Mouse (Mus musculus) cerebellum, postnatal 36 days (tissue): ENCODE measurements around the gene 4930579F01Rik.

Source experiments
- DNase-seq, 2 experiments: peaks; one replicate each; pipeline ENCODE4 v3.0.0; 2021 to 2022; ENCODE audit warnings: mixed read lengths in 2 of 2

The 4930579F01Rik gene

DNA sequence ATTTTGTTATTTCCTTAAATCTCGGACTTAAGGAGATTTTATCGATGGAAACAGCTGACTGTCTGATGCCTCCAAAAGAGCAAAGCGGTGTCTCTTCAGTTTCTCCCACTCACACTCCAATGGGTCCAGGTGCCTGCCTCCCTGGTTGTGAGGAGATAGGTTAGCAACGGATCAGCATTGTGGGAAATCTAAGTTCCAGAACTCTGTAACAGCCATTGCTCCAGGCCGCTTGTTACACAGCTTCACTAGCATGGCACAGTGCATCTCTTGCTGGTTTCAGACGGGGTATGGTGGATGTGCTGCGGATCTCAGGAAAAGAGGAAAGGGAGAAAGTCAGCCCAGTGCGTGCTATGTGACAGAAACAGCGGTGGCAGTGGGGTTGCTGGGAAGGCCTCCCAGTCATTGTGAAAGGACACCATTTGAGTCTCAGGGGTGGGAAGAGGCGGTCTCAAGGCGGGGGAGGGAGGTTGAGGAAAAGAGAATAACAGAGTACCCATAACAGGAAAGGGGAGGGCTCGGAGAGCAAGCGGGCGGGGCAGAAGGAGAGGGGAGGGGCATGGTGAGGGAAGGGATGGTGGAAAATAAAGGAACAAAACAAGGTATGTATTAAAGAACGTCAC, at the start of gene 4930579F01Rik:
Gene 4930579F01Rik (minus strand): TSS at position 143 of the 620 bp plus-strand sequence.
- no peak for DNase-seq

DNA sequence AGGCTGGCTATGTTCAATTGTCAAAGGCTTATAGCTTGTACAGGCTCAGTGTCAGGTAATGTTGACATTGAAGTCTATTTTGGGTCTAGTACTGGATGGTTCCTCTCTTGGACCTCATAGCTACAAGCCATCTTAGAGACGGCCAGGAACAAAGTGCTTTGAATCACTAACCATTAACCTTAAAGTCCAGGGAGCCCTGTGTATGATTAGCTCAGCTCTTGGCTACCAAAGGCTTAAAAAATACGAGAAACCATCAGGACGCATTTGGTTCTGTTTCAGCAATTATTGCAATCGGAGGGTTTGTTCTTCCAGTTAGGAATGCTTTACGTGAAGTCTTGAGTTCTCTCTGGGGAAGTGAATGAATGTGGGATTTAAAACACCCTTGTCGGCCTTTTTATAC, 49.3 kb upstream of the 4930579F01Rik start:
- no peak for DNase-seq

- DNase-seq: no peak
Measured at GRCm38 (mm10) chr3:138242021-138242726, 48.5 kb upstream of the 4930579F01Rik start.

DNA sequence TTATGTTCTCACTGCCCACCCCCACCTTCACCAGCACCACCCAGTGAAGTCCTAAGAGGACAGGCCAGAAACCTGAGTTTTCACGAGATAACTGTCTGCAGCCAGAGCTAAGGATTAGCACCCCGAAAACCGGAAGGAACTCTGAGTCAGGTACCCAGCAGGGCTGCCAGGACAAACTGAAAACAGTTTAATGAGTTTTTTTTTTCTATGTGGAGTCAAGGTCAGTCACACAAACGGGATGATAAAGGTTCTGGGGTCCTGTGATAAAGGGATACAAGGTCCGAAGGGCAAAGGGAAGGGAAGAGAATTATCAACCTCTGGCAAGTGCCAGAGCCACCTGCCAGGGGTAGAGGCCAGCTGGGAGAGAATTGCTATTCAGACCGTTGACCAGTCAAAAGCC, 47.7 kb upstream of the 4930579F01Rik start:
- no peak for DNase-seq

DNA sequence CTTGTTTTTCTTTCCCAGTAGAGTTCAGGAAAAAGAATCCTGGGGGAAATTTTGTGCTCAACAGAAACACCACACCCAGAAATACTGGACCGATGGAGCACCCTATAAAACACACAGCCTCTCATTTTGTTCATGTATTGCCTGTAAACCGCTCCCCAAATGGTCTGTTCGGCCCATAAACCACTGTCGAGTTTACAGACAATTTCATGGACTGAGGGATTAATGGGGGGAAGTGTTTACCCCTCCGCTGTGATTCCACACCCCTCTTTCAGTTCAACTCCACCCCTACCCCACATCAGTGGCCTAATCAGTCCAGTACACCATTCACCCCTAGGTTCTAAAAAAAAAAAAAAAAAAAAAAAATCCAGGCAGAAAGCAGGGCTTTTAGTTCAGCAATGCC, 47.3 kb upstream of the 4930579F01Rik start:
- no peak for DNase-seq

GRCm38 (mm10) chr3:138240411-138240810, 46.8 kb upstream of the 4930579F01Rik start:
- DNase-seq: no peak

- no peak for DNase-seq
Measured at GRCm38 (mm10) chr3:138239461-138239860, 45.8 kb upstream of the 4930579F01Rik start.

GRCm38 (mm10) chr3:138238046-138238445, 44.4 kb upstream of the 4930579F01Rik start:
- no peak for DNase-seq

GRCm38 (mm10) chr3:138236546-138237163, 43.0 kb upstream of the 4930579F01Rik start:
- DNase-seq: no peak

DNA sequence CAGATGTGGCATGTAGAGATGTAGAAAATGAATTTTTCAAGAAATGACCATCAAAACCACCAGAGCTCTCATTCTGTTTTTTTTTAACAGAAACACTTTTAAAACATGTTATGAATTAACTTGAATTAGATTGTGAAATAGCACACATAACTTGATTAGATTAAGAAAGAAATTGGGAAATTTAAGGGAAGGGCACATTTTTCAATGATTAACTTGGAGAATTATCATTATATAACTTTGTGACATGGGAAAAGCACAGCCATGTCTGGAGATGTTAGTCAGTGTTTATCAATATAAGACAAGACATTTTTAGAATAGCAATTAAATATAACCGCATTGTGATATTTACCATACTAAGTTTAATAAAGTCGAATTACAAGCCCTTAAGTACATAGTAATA, 37.9 kb upstream of the 4930579F01Rik start:
- no peak for DNase-seq

- no peak for DNase-seq
Measured at GRCm38 (mm10) chr3:138230266-138230665, 36.6 kb upstream of the 4930579F01Rik start.

DNA sequence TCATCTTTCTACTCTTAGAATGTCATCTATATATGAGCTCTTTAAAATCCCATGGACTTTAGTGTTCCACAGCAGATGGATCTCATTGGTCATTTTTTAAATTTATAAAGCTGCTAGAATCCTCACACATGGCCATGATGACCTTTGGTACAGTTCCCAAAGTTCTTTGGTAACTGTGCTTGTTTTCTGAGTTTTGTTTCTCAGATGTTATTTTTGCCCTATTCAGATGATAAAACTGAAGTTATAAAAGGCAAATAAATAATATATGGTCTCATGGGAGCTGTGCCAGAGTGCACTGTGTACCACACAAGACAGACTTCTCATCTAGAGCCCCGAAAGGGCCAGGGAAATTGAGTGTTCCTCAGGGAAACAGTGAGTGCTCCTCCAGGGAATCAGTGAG, 35.8 kb upstream of the 4930579F01Rik start:
- no peak for DNase-seq

- DNase-seq: no peak
Measured at GRCm38 (mm10) chr3:138227782-138228181, 34.2 kb upstream of the 4930579F01Rik start.

GRCm38 (mm10) chr3:138227082-138227481, 33.5 kb upstream of the 4930579F01Rik start:
- no peak for DNase-seq

DNA sequence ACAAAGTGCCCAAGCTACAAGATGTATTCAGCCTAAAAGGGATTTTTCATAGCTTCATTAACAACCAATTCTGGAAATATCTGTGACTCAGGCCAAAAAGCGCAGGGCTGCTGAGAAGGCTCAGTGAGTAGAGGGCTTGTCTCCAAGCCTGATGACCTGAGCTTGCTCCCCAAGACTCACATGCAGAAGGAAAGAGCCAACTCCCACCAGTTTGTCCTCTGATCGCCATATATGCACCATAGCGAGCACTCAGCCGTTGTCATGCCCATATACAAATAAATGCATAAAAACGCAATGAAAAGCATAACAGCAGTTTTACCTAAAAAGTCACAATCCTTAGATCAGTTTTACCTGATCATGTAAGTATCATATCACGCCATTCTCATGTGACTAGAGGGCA, 32.9 kb upstream of the 4930579F01Rik start:
- DNase-seq: no peak

- peak in 1 of 2 experiments; percentile 9 for DNase-seq
Measured at GRCm38 (mm10) chr3:138225853-138226252, 32.2 kb upstream of the 4930579F01Rik start.

DNA sequence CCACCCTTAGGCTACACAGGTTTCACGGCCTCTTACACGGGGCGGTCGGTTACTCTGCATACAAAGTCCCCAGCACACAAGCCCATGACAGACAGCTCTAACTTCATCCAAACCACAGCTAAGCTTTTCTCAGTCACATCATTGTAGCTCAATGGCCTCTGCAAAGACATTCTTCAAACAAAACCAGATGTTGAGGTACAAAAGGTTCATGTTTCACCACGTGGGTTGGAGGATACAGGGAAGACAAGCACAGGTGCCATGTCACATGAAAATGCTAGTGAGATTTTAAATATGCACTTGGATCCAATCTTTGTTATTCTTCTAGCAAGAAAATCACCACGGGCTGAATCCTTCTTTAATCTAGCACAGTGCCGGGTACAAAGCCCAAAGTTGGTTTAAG, 31.7 kb upstream of the 4930579F01Rik start:
- DNase-seq: no peak

DNA sequence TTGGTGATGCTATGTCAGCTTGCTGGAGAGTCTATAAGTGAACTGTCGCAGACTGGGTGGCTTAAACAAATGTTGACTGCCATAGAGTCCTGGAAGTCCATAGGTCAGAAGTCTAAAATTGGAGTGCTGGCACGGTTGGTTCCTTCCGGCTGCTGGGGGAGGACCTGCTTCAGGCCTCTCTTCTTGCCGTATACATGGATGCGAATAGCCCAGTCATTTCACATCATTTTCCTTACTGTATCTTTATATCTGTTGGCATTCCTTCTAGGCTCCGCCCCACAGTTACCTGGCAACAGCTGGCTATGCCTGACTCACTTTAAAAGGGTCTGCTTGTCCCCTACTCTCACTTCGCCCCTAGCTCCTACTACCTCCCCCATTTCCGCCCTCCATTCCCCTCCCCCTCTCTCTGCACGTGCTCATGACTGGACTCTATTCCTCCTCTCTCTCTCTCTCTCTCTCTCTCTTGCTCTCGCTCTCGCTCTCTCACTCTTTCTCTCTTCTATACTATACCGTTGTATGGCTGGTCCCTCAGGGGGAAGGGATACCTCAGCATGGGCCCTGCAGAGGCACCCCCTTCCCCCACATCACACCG, 30.8 kb upstream of the 4930579F01Rik start:
- no peak for DNase-seq

GRCm38 (mm10) chr3:138222952-138223351, 29.3 kb upstream of the 4930579F01Rik start:
- peak; percentile 31 to 66 for DNase-seq

- DNase-seq: no peak
Measured at GRCm38 (mm10) chr3:138222511-138222910, 28.9 kb upstream of the 4930579F01Rik start.

DNA sequence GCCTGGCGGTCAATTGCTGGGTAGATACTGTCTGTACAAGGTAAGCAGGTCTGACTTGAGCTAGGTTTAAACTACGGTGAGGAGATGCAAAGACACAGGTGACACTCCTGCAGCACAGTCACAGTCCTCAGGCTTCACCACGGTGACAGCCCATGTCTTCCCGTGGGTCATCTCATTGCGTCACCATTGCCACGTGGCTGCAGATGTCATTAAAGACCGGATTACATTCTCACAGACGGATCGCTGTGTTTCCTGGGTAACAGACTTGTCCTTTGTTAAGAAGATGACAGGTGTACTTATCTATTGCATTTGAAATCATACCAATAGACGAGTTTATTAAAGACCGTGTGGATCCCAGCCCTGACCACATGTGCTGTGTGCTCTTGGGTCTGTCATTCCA, 27.5 kb upstream of the 4930579F01Rik start:
- no peak for DNase-seq

DNA sequence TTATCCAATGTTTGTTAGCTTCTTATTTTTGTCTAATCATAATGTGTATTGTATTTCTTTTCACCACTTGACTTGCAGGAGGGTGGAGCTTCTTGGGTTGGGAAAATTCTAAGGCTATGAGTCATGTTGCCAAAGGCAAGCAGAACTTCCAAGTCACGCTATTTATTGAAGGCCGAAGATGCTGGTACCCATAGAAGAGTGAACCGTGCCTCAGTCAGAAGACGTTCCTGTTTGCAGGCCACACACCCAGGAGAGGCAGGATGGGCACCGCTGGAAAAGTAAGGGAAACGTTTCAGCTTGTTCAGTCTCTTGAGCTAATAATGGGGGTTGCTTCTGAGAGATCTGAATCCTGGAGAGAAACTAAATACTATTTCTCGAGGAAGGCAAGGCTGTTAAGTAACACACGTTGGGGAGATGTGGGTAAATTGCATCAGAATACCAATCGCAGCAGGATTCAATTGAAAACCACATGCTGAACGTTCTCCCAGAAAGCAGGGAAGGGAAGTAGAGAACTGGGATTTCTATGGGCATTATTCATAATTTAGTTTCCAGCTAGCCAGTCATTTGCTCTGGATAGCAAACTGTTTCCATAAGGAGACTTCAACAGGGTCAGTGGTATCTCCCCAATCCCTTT, 24.1 kb upstream of the 4930579F01Rik start, which contains the start of gene Adh7:
Gene Adh7 (plus strand): TSS at position 130 of the 634 bp plus-strand sequence.
- no peak for DNase-seq

DNA sequence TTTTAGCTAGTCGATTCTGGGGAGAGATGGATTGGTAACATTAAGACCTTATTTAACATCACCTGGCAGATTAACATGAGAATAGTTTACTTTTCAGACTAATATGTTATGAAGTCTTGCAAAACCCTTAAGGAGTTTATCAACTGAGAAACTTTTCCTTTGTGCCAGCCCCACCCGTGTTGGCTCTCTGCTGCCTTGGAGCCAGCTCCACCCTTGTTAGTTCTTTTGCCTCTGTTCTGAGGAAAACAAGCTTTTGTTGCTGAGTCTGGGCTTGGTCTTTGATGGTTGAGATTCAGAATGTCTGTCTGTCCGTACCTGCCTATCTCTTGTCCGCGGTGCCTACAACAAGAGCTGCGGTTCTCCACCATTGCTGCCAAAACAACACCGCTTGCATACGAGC, 22.5 kb upstream of the 4930579F01Rik start:
- DNase-seq: no peak
